Mouse (Mus musculus) midbrain, embryonic 11.5 days (tissue): ENCODE measurements at regions not wholly inside any gene's neighbourhood (a gene's known extent, or its start where the extent isn't known, plus 50 kb on each side); places are given as distances from the start of the nearest gene placed in this dataset.

ENCODE experiments used
- ATAC-seq: fragments of 200-750 bp; cut with Nextera tagmentation; 2 replicates; pipeline ENCODE4 v1.8.0; 2017; ENCODE audit warnings: moderate TSS enrichment, moderate library complexity; ENCODE audit not compliant: low FRiP score
- DNase-seq: peaks from one replicate; pipeline ENCODE4 v3.0.0; 2015; ENCODE audit warnings: low spot score; ENCODE audit errors: missing footprints
- H3K27ac ChIP-seq: fragments of 300-500 bp; sonication (generic); 2 replicates; pipeline ENCODE4 v1.5.1; 2014; ENCODE audit warnings: low read depth, low read length
- H3K27me3 ChIP-seq: fragments of 300-500 bp; sonication (generic); 2 replicates; pipeline ENCODE4 v1.6.1; 2014; ENCODE audit warnings: mild to moderate bottlenecking, low read length, moderate library complexity, mixed read lengths; ENCODE audit not compliant: control insufficient read depth, insufficient read depth
- H3K36me3 ChIP-seq: fragments of 300-500 bp; sonication (generic); 2 replicates; pipeline ENCODE4 v1.6.1; 2014; ENCODE audit warnings: mild to moderate bottlenecking, low read length, moderate library complexity, mixed read lengths; ENCODE audit not compliant: control insufficient read depth, insufficient read depth
- H3K4me1 ChIP-seq: fragments of 300-500 bp; sonication (generic); 2 replicates; pipeline ENCODE4 v1.6.1; 2014; ENCODE audit warnings: low read length; ENCODE audit not compliant: control insufficient read depth, insufficient read depth
- H3K4me2 ChIP-seq: fragments of 300-500 bp; sonication (generic); 2 replicates; pipeline ENCODE4 v1.6.1; 2014; ENCODE audit warnings: mild to moderate bottlenecking, moderate library complexity
- H3K4me3 ChIP-seq: fragments of 300-500 bp; sonication (generic); 2 replicates; pipeline ENCODE4 v1.5.1; 2014; ENCODE audit warnings: low read depth, low read length
- H3K9ac ChIP-seq: fragments of 300-500 bp; sonication (generic); 2 replicates; pipeline ENCODE4 v1.6.1; 2014; ENCODE audit warnings: low read length
- H3K9me3 ChIP-seq: fragments of 300-500 bp; sonication (generic); 2 replicates; pipeline ENCODE4 v1.6.1; 2016; ENCODE audit warnings: low read length; ENCODE audit not compliant: control insufficient read depth
- WGBS: fragments of 180-500 bp; shearing (Covaris S2); extraction: QIAGEN DNeasy Blood & Tissue Kit; methylation state at CpG from one replicate; pipeline ENCODE4 v1.1.7; 2014; 5-methylcytosine and 5-hydroxymethylcytosine counted together

DNA sequence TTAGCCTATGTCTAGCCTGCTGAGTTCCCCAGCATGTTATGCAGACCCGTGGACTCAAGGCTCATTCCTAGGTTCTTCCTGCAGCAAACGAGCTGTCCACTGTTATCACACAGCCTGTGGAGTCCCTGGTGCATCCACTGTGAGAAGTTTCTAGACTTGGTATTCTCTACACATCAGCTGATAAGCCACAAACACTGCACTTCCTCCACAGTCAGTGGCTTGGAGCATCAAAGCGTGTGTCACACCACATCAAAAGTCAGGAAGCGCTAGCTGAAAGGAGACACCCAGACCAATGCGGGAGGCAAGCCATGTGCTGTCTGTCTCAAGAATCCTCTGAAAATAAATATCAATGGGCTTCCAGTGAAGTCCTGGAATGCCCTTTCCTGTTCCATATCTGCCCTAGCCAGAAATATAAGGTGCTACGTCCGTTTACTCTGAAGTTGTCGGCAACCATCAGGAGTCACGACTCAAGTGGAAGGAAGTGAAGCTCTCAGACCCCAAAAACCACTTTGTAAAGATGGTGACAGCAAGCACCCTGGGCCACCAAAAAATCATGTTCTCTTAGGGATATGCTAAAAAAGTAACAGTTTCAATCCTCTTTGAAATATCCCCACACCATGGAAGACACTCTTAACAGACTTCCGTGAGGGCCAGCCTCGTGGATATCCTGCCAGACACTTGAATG is 227.7 kb downstream of the Adgrl2 start:
- no peak for DNase-seq
- ATAC-seq: no peak
- no peak overlapping the region for H3K27ac ChIP-seq
- no peaks in the 10 kb centered on the region for H3K4me1 ChIP-seq
- H3K9ac ChIP-seq: no peak overlapping the region
- H3K4me2 ChIP-seq: no peak overlapping the region
- H3K9me3 ChIP-seq: no peaks in the 10 kb centered on the region
- 76% methylated on average over 11 of the region's 11 CpGs for WGBS
- no peak overlapping the region for H3K4me3 ChIP-seq
- no peaks in the 10 kb centered on the region for H3K36me3 ChIP-seq
- no peaks in the 10 kb centered on the region for H3K27me3 ChIP-seq

DNA sequence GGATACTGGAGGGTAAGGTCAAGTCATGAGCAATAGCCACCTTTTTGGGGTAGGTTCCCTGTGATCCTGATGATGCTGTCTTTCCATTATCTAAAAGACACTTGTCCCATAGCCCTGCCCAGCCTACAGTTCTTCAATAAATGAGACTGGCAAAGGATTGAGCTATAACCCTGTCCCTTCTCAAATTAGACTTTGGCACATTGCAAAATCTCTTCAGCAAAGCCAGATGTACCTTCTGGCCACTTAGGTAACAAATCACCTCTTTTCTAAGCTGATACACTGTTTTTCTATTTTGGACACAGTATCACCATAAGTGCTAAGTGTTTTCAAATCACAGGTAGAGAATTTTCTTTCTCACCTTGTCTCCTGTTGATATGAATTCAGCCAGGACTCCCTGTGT is 228.8 kb downstream of the Adgrl2 start:
- no peak for DNase-seq

DNA sequence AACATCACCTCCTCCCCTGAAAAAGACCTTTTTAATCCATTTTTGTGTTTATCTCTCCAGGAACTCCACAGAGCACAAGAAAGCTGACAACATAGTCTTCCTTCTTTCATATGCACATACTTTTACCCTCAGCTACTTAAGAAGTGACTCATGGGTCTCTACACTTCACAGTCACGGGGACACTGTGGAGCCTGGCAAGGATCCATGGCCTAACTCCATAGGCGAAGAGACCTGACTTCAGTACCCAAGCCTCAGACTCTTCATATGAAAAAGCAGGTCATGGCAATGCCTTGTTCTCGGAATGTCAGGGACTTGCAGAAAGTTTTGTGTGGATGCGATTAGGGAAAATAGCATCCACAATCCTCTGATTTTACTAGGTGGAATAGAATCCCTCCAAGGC is 230.9 kb downstream of the Adgrl2 start:
- Histone ChIP-seq H3K4me3 (no peak overlapping the region), H3K27ac (no peak overlapping the region), H3K4me1 (no peaks in the 10 kb centered on the region), H3K9me3 (no peaks in the 10 kb centered on the region), H3K9ac (no peak overlapping the region), H3K4me2 (no peak overlapping the region), H3K27me3 (no peaks in the 10 kb centered on the region), H3K36me3 (no peaks in the 10 kb centered on the region)
- DNase-seq: no peak
- WGBS: 82% methylated on average over 4 of the region's 4 CpGs
- ATAC-seq: no peak

More for the DNA sequence above, 228.8 kb downstream of the Adgrl2 start:
- H3K4me1 ChIP-seq: no peaks in the 10 kb centered on the region
- no peaks in the 10 kb centered on the region for H3K27me3 ChIP-seq
- no peak overlapping the region for H3K4me2 ChIP-seq
- ATAC-seq: no peak
- H3K9me3 ChIP-seq: no peaks in the 10 kb centered on the region
- H3K4me3 ChIP-seq: no peak overlapping the region
- no peak overlapping the region for H3K27ac ChIP-seq
- H3K9ac ChIP-seq: no peak overlapping the region
- no peaks in the 10 kb centered on the region for H3K36me3 ChIP-seq

DNA sequence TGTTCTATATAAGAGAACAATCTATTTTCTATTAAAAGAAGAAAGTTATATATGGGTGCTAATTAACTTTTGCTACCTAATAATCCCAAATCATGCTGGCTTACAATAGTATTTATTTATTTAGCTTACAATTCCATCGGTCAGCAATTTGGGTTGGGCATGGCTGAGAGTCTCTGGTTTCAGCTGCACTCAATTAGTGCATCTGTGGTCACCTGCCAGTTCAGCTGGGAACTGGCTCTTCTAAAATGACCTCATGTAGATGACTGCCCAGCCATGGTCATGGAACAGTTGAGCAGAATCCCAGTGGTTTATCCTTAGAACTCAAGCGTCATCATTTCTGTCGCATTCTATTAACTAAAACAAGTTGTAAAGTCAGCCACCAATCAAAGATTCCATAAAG is 244.1 kb downstream of the Adgrl2 start:
- no peak overlapping the region for H3K4me2 ChIP-seq
- no peaks in the 10 kb centered on the region for H3K36me3 ChIP-seq
- no peak overlapping the region for H3K9ac ChIP-seq
- H3K27ac ChIP-seq: no peak overlapping the region
- no peak overlapping the region for H3K4me3 ChIP-seq
- no peaks in the 10 kb centered on the region for H3K27me3 ChIP-seq
- H3K4me1 ChIP-seq: no peaks in the 10 kb centered on the region
- no peaks in the 10 kb centered on the region for H3K9me3 ChIP-seq
- WGBS: 93% methylated on average over 3 of the region's 3 CpGs
- ATAC-seq (no peak), DNase-seq (no peak)

DNA sequence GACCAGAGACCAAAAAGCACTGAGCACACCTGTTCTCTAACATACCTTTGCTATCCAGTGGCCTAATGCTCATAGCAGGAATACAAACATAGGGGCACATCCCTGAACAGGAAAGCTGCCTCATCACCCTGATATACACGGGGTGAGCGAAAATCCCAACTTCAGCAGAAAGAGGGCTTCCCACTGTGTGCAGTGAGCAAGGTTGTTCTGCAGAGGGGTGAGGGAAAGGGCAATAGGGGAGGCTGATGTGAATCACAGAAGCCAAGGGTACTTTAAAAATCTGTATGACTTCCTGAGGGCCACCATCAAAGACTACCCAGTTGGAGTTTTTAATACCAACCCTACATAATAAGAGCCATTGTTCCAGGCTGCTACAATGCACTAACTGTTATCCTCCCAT is 245.7 kb downstream of the Adgrl2 start:
- 55% methylated on average over 2 of the region's 2 CpGs for WGBS
- H3K27ac ChIP-seq: no peak overlapping the region
- ATAC-seq (no peak), DNase-seq (no peak)
- no peak overlapping the region for H3K4me2 ChIP-seq
- H3K9ac ChIP-seq: no peak overlapping the region
- no peaks in the 10 kb centered on the region for H3K4me1 ChIP-seq
- no peaks in the 10 kb centered on the region for H3K36me3 ChIP-seq
- H3K4me3 ChIP-seq: no peak overlapping the region
- no peaks in the 10 kb centered on the region for H3K9me3 ChIP-seq
- no peaks in the 10 kb centered on the region for H3K27me3 ChIP-seq

DNA sequence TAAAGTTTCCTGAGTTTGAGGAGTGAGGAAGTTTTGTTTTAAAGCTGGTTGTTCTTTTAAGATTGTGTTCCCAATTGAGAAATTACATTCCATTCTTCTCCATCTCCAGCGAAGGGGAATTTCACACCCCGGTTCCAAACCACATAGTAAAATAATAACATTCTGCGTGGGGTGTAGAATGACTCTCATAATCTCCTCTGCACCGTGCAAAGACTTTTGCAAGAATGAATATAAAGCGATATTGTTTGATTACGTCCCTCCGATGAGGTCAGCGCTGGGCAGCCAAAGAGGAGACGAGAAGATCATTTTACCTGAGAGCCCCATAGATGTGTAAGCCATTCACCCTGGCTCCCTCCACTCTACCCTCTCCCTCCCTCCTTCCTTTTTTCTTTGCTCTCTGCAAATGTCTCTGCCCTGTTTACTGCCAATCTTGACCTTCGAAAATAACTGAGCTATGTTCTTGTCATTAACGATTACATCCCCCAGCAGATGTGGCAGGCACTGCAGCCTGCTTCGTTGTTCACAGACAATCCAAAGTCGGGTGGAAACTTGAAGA is 256.1 kb downstream of the Adgrl2 start:
- H3K9ac ChIP-seq: no peak overlapping the region
- H3K36me3 ChIP-seq: no peaks in the 10 kb centered on the region
- H3K27me3 ChIP-seq: no peaks in the 10 kb centered on the region
- no peak overlapping the region for H3K4me2 ChIP-seq
- H3K27ac ChIP-seq: no peak overlapping the region
- ATAC-seq (no peak), DNase-seq (no peak)
- no peak overlapping the region for H3K4me3 ChIP-seq
- H3K9me3 ChIP-seq: no peaks in the 10 kb centered on the region
- H3K4me1 ChIP-seq: no peaks in the 10 kb centered on the region; the same call in 1 of the 2 replicates
- 72% methylated on average over 13 of the region's 13 CpGs for WGBS

DNA sequence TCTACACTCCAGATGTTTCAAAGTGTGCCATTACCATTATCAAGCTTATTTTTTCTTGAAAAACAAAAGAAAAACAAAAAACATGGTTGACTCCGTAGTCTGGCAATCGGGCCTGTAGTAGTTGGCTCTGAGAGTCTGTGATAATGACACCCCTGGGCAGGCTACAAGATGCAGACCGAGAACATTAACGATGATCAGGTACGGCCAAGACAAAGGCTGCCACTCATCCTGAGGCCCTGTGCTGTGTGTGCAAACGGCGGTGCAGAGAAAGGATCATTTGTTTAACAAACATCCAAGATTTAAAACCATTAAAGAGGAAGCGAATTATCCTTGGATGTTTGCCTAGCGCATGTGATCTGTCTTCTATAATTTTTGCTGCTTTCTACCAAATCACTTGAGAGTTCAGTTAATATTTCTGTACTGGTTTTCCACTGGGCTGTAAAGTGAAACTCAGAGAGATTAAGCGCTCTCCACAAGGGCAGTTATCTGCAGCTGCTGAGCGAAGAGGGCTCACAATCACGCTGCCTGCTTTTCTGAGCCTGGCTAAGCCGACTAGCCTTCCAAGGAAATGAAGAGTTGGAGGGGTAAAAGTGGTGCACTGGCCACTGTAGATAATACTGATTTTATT is 257.0 kb downstream of the Adgrl2 start:
- H3K4me2 ChIP-seq: no peak overlapping the region
- H3K9me3 ChIP-seq: no peaks in the 10 kb centered on the region
- ATAC-seq (peak; percentile 77; the same call in 1 of the 2 replicates), DNase-seq (peak; percentile 90)
- no peaks in the 10 kb centered on the region for H3K36me3 ChIP-seq
- H3K4me1 ChIP-seq: no peaks in the 10 kb centered on the region; the same call in 1 of the 2 replicates
- 49% methylated on average over 13 of the region's 13 CpGs for WGBS
- H3K27me3 ChIP-seq: no peaks in the 10 kb centered on the region
- no peak overlapping the region for H3K4me3 ChIP-seq
- no peak overlapping the region for H3K9ac ChIP-seq
- no peak overlapping the region for H3K27ac ChIP-seq

DNA sequence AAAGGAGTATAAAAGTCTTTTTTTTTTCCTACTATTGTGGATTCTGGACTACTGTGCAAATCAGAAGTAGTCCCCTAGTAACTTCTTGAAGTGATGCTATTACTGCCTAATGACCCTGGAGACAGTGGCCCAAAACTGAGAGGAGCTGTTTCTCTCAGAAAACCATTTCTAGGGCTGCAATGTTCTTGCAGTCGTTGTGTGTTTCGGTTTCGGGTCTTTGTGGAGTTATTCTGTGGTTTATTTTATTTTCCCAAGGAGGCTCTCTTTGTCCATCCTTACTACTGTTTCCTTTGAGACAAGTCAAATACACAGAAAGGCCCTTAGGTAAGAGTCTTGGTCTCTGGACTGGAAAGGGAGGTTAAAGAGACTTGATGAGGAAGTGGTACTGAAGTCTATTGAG is 258.9 kb downstream of the Adgrl2 start:
- Histone ChIP-seq H3K27me3 (no peaks in the 10 kb centered on the region), H3K36me3 (no peaks in the 10 kb centered on the region), H3K9me3 (no peaks in the 10 kb centered on the region), H3K4me2 (no peak overlapping the region), H3K4me1 (no peaks in the 10 kb centered on the region; the same call in 1 of the 2 replicates), H3K27ac (no peak overlapping the region), H3K9ac (no peak overlapping the region), H3K4me3 (no peak overlapping the region)
- 82% methylated on average over 3 of the region's 3 CpGs for WGBS
- ATAC-seq (no peak), DNase-seq (no peak)

DNA sequence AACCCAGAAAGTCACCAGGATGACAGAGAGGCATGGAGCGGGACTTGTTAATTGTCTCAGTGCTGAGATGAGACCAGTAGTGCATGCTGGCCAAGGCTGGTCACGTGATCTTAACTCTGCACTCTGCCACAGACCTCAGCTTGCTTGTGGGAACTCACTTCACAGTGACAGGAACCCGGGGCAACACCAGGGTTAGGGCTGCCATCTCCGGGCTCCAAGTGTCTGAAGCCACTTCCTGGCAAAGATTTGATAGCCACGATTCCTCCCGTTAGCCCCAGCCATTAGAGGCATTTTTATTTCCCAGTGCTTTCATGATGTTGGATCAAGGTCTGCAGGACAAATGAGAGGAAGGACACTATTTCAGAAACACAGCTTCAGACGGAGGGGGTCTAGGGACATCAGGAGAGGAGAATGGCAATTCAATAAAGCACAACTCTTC is 261.1 kb downstream of the Adgrl2 start:
- Histone ChIP-seq H3K4me2 (no peak overlapping the region), H3K27me3 (no peaks in the 10 kb centered on the region), H3K27ac (no peak overlapping the region), H3K4me3 (no peak overlapping the region), H3K36me3 (no peaks in the 10 kb centered on the region), H3K9me3 (no peaks in the 10 kb centered on the region), H3K9ac (no peak overlapping the region), H3K4me1 (no peaks in the 10 kb centered on the region; the same call in 1 of the 2 replicates)
- DNase-seq (no peak), ATAC-seq (peak; percentile 19; the same call in 1 of the 2 replicates)
- WGBS: 86% methylated on average over 7 of the region's 7 CpGs
